Mouse (Mus musculus) heart, embryonic 15.5 days (tissue): ENCODE measurements around the gene Bloc1s5. TPM values are rescaled to one million over a fixed set of nuclear protein-coding genes. Genes with fewer than 3 reads are reported as not detected.
"Not testable (repeated sequence)": the region's sequence is repeated elsewhere in the genome, so short reads cannot be mapped to it uniquely, and the experiment has no call there.

ENCODE experiments used
- ATAC-seq: fragments of 200-750 bp; cut with Nextera tagmentation; replicated peaks from 2 replicates; pipeline ENCODE4 v1.8.0; 2017; ENCODE audit warnings: low read depth, moderate TSS enrichment; ENCODE audit not compliant: insufficient number of reproducible peaks, insufficient read depth, low FRiP score
- H3K27ac ChIP-seq: fragments of 300-500 bp; sonication (generic); 2 replicates; pipeline ENCODE4 v1.5.1; 2015; ENCODE audit warnings: mild to moderate bottlenecking, inconsistent platforms
- H3K27me3 ChIP-seq: fragments of 300-500 bp; sonication (generic); 2 replicates; pipeline ENCODE4 v1.6.1; 2015; ENCODE audit warnings: inconsistent platforms
- H3K36me3 ChIP-seq: fragments of 300-500 bp; sonication (generic); 2 replicates; pipeline ENCODE4 v1.6.1; 2015; ENCODE audit warnings: mild to moderate bottlenecking, inconsistent platforms
- H3K4me1 ChIP-seq: fragments of 300-500 bp; sonication (generic); replicated peaks from 2 replicates; pipeline ENCODE4 v1.6.1; 2015; ENCODE audit warnings: inconsistent platforms
- H3K4me2 ChIP-seq: fragments of 300-500 bp; sonication (generic); 2 replicates; pipeline ENCODE4 v1.6.1; 2015; ENCODE audit warnings: inconsistent platforms, mild to moderate bottlenecking, moderate library complexity
- H3K4me3 ChIP-seq: fragments of 300-500 bp; sonication (generic); 2 replicates; pipeline ENCODE4 v1.5.1; 2015; ENCODE audit warnings: mild to moderate bottlenecking, inconsistent platforms
- H3K9ac ChIP-seq: fragments of 300-500 bp; sonication (generic); 2 replicates; pipeline ENCODE4 v1.6.1; 2015; ENCODE audit warnings: mild to moderate bottlenecking, inconsistent platforms
- H3K9me3 ChIP-seq: fragments of 300-500 bp; sonication (generic); replicated peaks from 2 replicates; pipeline ENCODE4 v1.6.1; 2016; ENCODE audit warnings: inconsistent platforms
- WGBS: fragments of 180-500 bp; shearing (Covaris S2); methylation state at CpG from one replicate; pipeline ENCODE4 v1.1.7; 2015; ENCODE audit warnings: mixed read lengths; 5-methylcytosine and 5-hydroxymethylcytosine counted together
- polyA plus RNA-seq: library from polyadenylated mRNA; unstranded; fragments of >200 nt; fragmentation: Nextera tagmentation; extraction: Ambion mirVana; gene quantifications from 2 replicates; pipeline ENCODE4 v1.2.1, GENCODE M21; 2015

Bloc1s5 gene
- 16.6 and 17.3 TPM in 2 replicates for polyA plus RNA-seq

GRCm38 (mm10) chr13:38634800-38635269, at the start of gene Bloc1s5:
Gene Bloc1s5, minus strand, starts transcription at chr13:38635109.
- Histone ChIP-seq H3K4me3 (peak within 1 kb of the TSS; percentile 95), H3K4me1 (peaks cover 10% of the 10 kb centered on the region), H3K27ac (peak within 1 kb of the TSS; percentile 88), H3K27me3 (no peaks in the 10 kb centered on the region), H3K9me3 (no peaks in the 10 kb centered on the region), H3K36me3 (no peaks in the 10 kb centered on the region), H3K9ac (peak within 1 kb of the TSS; percentile 87), H3K4me2 (peak within 1 kb of the TSS; percentile 74)
- peak; percentile 95 for ATAC-seq
- WGBS: under 1% methylated on average over 44 of the region's 44 CpGs

- H3K4me3 ChIP-seq: no peak overlapping the region
- H3K27ac ChIP-seq: no peak overlapping the region
- WGBS: 72% methylated on average over 9 of the region's 9 CpGs
- no peaks in the 10 kb centered on the region for H3K36me3 ChIP-seq
- H3K4me1 ChIP-seq: no peaks in the 10 kb centered on the region
- no peak overlapping the region for H3K4me2 ChIP-seq
- no peak for ATAC-seq
- H3K9me3 ChIP-seq: no peaks in the 10 kb centered on the region
- H3K27me3 ChIP-seq: no peaks in the 10 kb centered on the region
- no peak overlapping the region for H3K9ac ChIP-seq
Measured at GRCm38 (mm10) chr13:38672336-38672735, 37.4 kb upstream of the Bloc1s5 start.

GRCm38 (mm10) chr13:38671451-38671850, 36.5 kb upstream of the Bloc1s5 start:
- H3K27me3 ChIP-seq, H3K4me3 ChIP-seq, H3K27ac ChIP-seq, H3K9me3 ChIP-seq, ATAC-seq, H3K36me3 ChIP-seq, H3K9ac ChIP-seq, H3K4me1 ChIP-seq, H3K4me2 ChIP-seq: not testable (repeated sequence)
- WGBS: 86% methylated on average over 6 of the region's 6 CpGs

- Histone ChIP-seq H3K27me3 (no peaks in the 10 kb centered on the region), H3K4me2 (no peak overlapping the region), H3K9ac (no peak overlapping the region), H3K36me3 (no peaks in the 10 kb centered on the region), H3K4me1 (no peaks in the 10 kb centered on the region), H3K9me3 (no peaks in the 10 kb centered on the region), H3K4me3 (no peak overlapping the region), H3K27ac (no peak overlapping the region)
- ATAC-seq: no peak
Measured at GRCm38 (mm10) chr13:38670051-38670450, 35.1 kb upstream of the Bloc1s5 start.

- H3K4me2 ChIP-seq: no peak overlapping the region
- H3K9me3 ChIP-seq: no peaks in the 10 kb centered on the region
- H3K4me3 ChIP-seq: no peak overlapping the region
- no peak for ATAC-seq
- no peaks in the 10 kb centered on the region for H3K27me3 ChIP-seq
- H3K9ac ChIP-seq: no peak overlapping the region
- no peak overlapping the region for H3K27ac ChIP-seq
- H3K36me3 ChIP-seq: no peaks in the 10 kb centered on the region
- H3K4me1 ChIP-seq: no peaks in the 10 kb centered on the region
- WGBS: 27% methylated on average over 2 of the region's 2 CpGs
Measured at GRCm38 (mm10) chr13:38668514-38668913, 33.6 kb upstream of the Bloc1s5 start.

- Histone ChIP-seq H3K9ac (no peak overlapping the region), H3K4me2 (no peak overlapping the region), H3K9me3 (no peaks in the 10 kb centered on the region), H3K4me3 (no peak overlapping the region), H3K27me3 (no peaks in the 10 kb centered on the region), H3K4me1 (no peaks in the 10 kb centered on the region), H3K36me3 (no peaks in the 10 kb centered on the region), H3K27ac (no peak overlapping the region)
- no peak for ATAC-seq
- WGBS: 29% methylated on average over 1 of the region's 1 CpGs
Measured at GRCm38 (mm10) chr13:38664753-38665152, 29.8 kb upstream of the Bloc1s5 start.

- Histone ChIP-seq H3K4me1 (peaks cover 10% of the 10 kb centered on the region), H3K36me3 (peaks cover 13% of the 10 kb centered on the region), H3K4me2 (no peak overlapping the region), H3K27ac (no peak overlapping the region), H3K27me3 (no peaks in the 10 kb centered on the region), H3K4me3 (no peak overlapping the region; the same call in 1 of the 2 replicates), H3K9ac (no peak overlapping the region), H3K9me3 (no peaks in the 10 kb centered on the region)
- 89% methylated on average over 12 of the region's 12 CpGs for WGBS
- no peak for ATAC-seq
Measured at GRCm38 (mm10) chr13:38659524-38660136, 24.7 kb upstream of the Bloc1s5 start.

GRCm38 (mm10) chr13:38658528-38659280, 23.8 kb upstream of the Bloc1s5 start, which contains the start of gene Eef1e1:
Gene Eef1e1, minus strand, starts transcription at chr13:38659058.
- ATAC-seq: peak; percentile 99
- peak within 1 kb of the TSS; percentile 78 for H3K9ac ChIP-seq
- H3K4me1 ChIP-seq: peaks cover 10% of the 10 kb centered on the region
- no peaks in the 10 kb centered on the region for H3K27me3 ChIP-seq
- peak within 1 kb of the TSS; percentile 82 for H3K27ac ChIP-seq
- peaks cover 22% of the 10 kb centered on the region for H3K36me3 ChIP-seq
- peak within 1 kb of the TSS; percentile 60 for H3K4me2 ChIP-seq
- WGBS: under 1% methylated on average over 59 of the region's 59 CpGs
- peak within 1 kb of the TSS; percentile 90 for H3K4me3 ChIP-seq
- no peaks in the 10 kb centered on the region for H3K9me3 ChIP-seq

GRCm38 (mm10) chr13:38657865-38658264, 23.0 kb upstream of the Bloc1s5 start:
- Histone ChIP-seq H3K9ac (no peak overlapping the region), H3K36me3 (peaks cover 30% of the 10 kb centered on the region), H3K4me1 (peaks cover 10% of the 10 kb centered on the region), H3K4me2 (peak overlapping the region; percentile 60), H3K27me3 (no peaks in the 10 kb centered on the region), H3K9me3 (no peaks in the 10 kb centered on the region), H3K4me3 (peak overlapping the region; percentile 90), H3K27ac (no peak overlapping the region; the same call in 1 of the 2 replicates)
- ATAC-seq: no peak
- 23% methylated on average over 4 of the region's 4 CpGs for WGBS

- Histone ChIP-seq H3K4me2 (no peak overlapping the region), H3K4me1 (no peaks in the 10 kb centered on the region), H3K9me3 (no peaks in the 10 kb centered on the region), H3K36me3 (peaks cover 71% of the 10 kb centered on the region), H3K27me3 (no peaks in the 10 kb centered on the region), H3K9ac (no peak overlapping the region), H3K4me3 (no peak overlapping the region), H3K27ac (no peak overlapping the region)
- no peak for ATAC-seq
- WGBS: 90% methylated on average over 4 of the region's 4 CpGs
Measured at GRCm38 (mm10) chr13:38650292-38650691, 15.4 kb upstream of the Bloc1s5 start.

- no peak for ATAC-seq
- H3K9me3 ChIP-seq: no peaks in the 10 kb centered on the region
- WGBS: 63% methylated on average over 4 of the region's 4 CpGs
- no peak overlapping the region for H3K4me3 ChIP-seq
- H3K27me3 ChIP-seq: no peaks in the 10 kb centered on the region
- peaks cover 71% of the 10 kb centered on the region for H3K36me3 ChIP-seq
- H3K27ac ChIP-seq: no peak overlapping the region
- H3K4me2 ChIP-seq: no peak overlapping the region
- H3K9ac ChIP-seq: no peak overlapping the region
- H3K4me1 ChIP-seq: no peaks in the 10 kb centered on the region
Measured at GRCm38 (mm10) chr13:38649069-38649468, 14.2 kb upstream of the Bloc1s5 start.
